Mouse (Mus musculus): ENCODE measurements around the gene Unc119. TPM values are rescaled to one million over a fixed set of nuclear protein-coding genes. Genes with fewer than 3 reads are reported as not detected.
A peak's percentile ranks its signal among the peaks of the same experiment; 100 is the strongest.

The Unc119 gene
- polyA plus RNA-seq, 1 experiment from 2014 or later = 27.5 TPM

- Histone ChIP-seq H3K36me3 (ENCODE audit: control insufficient read depth, insufficient read depth, low read length) (peaks cover 15% of the 10 kb centered on the region; the same call in 1 of the 2 replicates), H3K27me3 (ENCODE audit: control insufficient read depth, insufficient read depth, low read length) (no peaks in the 10 kb centered on the region), H3K4me1 (ENCODE audit: control insufficient read depth, insufficient read depth, low read length) (peaks cover 13% of the 10 kb centered on the region; the same call in 1 of the 2 replicates), H3K4me2 (ENCODE audit: low read depth, low read length) (peak overlapping the region; percentile 43; the same call in 1 of the 2 replicates), H3K9ac (ENCODE audit: low read length) (no peak overlapping the region), H3K4me3 (replicated peaks; ENCODE audit: low read length) (no peak overlapping the region), H3K27ac (ENCODE audit: low read length) (peak overlapping the region; percentile 74), H3K9me3 (replicated peaks; ENCODE audit: control insufficient read depth, low read length) (no peaks in the 10 kb centered on the region)
- ATAC-seq (ENCODE audit: insufficient read depth, low FRiP score) = no peak
- 38% methylated on average over 2 of the region's 2 CpGs for WGBS
These were observed 21.0 kb upstream of the Unc119 start for GRCm38 (mm10) chr11:78322076-78322831.

- ATAC-seq (ENCODE audit: insufficient read depth, low FRiP score) = peak; percentile 97
These were observed 20.4 kb upstream of the Unc119 start, which contains the start of gene Aldoc for GRCm38 (mm10) chr11:78322860-78323259. TSS of gene Aldoc (plus strand) at chr11:78322968.

DNA sequence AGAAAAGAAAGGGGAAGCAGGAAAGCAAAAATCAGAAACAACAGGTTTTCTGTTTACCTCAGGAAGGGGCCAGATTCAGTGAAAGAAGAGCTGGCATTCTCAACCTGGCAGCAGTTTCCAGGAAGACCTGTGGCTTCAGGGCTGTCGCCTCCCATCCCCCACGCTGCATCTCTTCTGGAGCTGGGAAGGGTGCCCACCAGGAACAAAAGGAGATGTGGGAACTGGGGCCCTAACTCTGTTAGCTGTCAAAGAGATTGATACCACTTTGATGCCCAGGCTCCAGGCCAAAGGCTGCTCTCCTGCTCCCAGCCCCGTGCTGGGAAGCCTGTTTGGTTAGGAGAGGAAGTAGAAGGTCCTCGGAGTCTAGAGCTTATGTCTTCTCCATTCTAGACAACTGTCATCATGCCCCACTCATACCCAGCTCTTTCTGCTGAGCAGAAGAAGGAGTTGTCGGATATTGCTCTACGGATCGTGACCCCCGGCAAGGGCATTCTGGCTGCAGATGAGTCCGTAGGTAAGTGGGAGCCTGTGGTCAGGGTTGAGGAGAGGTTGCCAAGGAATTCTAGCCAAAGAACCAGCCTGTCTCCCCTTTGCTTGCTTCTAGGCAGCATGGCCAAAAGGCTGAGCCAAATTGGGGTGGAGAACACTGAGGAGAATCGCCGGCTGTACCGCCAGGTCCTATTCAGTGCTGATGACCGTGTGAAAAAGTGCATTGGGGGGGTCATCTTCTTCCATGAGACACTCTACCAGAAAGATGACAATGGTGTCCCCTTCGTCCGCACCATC lies 19.1 kb upstream of the Unc119 start:
- ATAC-seq (ENCODE audit: insufficient read depth, low FRiP score) = no peak
- no peaks in the 10 kb centered on the region for H3K9me3 ChIP-seq (replicated peaks; ENCODE audit: control insufficient read depth, low read length)
- peaks cover 9% of the 10 kb centered on the region; the same call in 1 of the 2 replicates for H3K36me3 ChIP-seq (ENCODE audit: control insufficient read depth, insufficient read depth, low read length)
- no peaks in the 10 kb centered on the region for H3K27me3 ChIP-seq (ENCODE audit: control insufficient read depth, insufficient read depth, low read length)
- H3K9ac ChIP-seq (ENCODE audit: low read length) = no peak overlapping the region
- WGBS = 79% methylated on average over 15 of the region's 15 CpGs
- no peak overlapping the region for H3K4me3 ChIP-seq (replicated peaks; ENCODE audit: low read length)
- peaks cover 18% of the 10 kb centered on the region for H3K4me1 ChIP-seq (ENCODE audit: control insufficient read depth, insufficient read depth, low read length)
- H3K27ac ChIP-seq (ENCODE audit: low read length) = no peak overlapping the region
- H3K4me2 ChIP-seq (ENCODE audit: low read depth, low read length) = no peak overlapping the region

More at GRCm38 (mm10) chr11:78322860-78323259, 20.4 kb upstream of the Unc119 start, which contains the start of gene Aldoc:
- H3K4me2 ChIP-seq (ENCODE audit: low read depth, low read length) = peak within 1 kb of the TSS; percentile 43
- peaks cover 15% of the 10 kb centered on the region; the same call in 1 of the 2 replicates for H3K36me3 ChIP-seq (ENCODE audit: control insufficient read depth, insufficient read depth, low read length)
- H3K4me3 ChIP-seq (replicated peaks; ENCODE audit: low read length) = peak within 1 kb of the TSS; percentile 26
- 6% methylated on average over 15 of the region's 15 CpGs for WGBS
- H3K9me3 ChIP-seq (replicated peaks; ENCODE audit: control insufficient read depth, low read length) = no peaks in the 10 kb centered on the region
- H3K27me3 ChIP-seq (ENCODE audit: control insufficient read depth, insufficient read depth, low read length) = no peaks in the 10 kb centered on the region
- peak within 1 kb of the TSS; percentile 74 for H3K27ac ChIP-seq (ENCODE audit: low read length)
- peak within 1 kb of the TSS; percentile 40; the same call in 1 of the 2 replicates for H3K9ac ChIP-seq (ENCODE audit: low read length)
- H3K4me1 ChIP-seq (ENCODE audit: control insufficient read depth, insufficient read depth, low read length) = peaks cover 13% of the 10 kb centered on the region; the same call in 1 of the 2 replicates

- no peak overlapping the region for H3K27ac ChIP-seq (ENCODE audit: low read length)
- 89% methylated on average over 12 of the region's 12 CpGs for WGBS
- no peaks in the 10 kb centered on the region for H3K9me3 ChIP-seq (replicated peaks; ENCODE audit: control insufficient read depth, low read length)
- H3K9ac ChIP-seq (ENCODE audit: low read length) = no peak overlapping the region
- peaks cover 19% of the 10 kb centered on the region for H3K4me1 ChIP-seq (ENCODE audit: control insufficient read depth, insufficient read depth, low read length)
- H3K4me3 ChIP-seq (replicated peaks; ENCODE audit: low read length) = no peak overlapping the region
- no peak overlapping the region for H3K4me2 ChIP-seq (ENCODE audit: low read depth, low read length)
- H3K36me3 ChIP-seq (ENCODE audit: control insufficient read depth, insufficient read depth, low read length) = 0 out of 2 replicates have a peak, but pooled peaks cover 5% of the 10 kb centered on the region
- H3K27me3 ChIP-seq (ENCODE audit: control insufficient read depth, insufficient read depth, low read length) = no peaks in the 10 kb centered on the region
- no peak for ATAC-seq (ENCODE audit: insufficient read depth, low FRiP score)
These were observed 18.3 kb upstream of the Unc119 start for GRCm38 (mm10) chr11:78324965-78325364.

DNA sequence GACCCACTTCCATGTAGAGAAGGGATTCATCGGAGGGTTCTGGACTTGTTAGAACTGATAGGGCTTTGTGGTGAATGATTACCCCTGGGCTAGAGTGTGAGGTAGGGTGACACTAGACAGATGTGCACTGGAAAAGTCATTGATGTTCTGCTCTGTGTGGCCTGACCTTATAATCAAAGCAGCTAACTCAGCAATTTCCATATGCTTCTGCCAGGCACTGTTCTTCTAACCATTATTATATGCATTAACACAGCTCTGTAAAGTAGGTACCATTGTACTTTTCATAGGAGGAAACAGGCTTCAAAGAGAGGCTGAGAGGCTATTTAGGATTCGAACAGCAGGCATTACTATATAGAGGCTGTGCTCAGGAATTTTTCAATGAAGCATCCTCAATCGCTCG lies 16.1 kb upstream of the Unc119 start:
- H3K4me3 ChIP-seq (replicated peaks; ENCODE audit: low read length) = no peak overlapping the region
- no peaks in the 10 kb centered on the region for H3K27me3 ChIP-seq (ENCODE audit: control insufficient read depth, insufficient read depth, low read length)
- H3K36me3 ChIP-seq (ENCODE audit: control insufficient read depth, insufficient read depth, low read length) = no peaks in the 10 kb centered on the region
- H3K4me2 ChIP-seq (ENCODE audit: low read depth, low read length) = no peak overlapping the region
- 95% methylated on average over 4 of the region's 4 CpGs for WGBS
- H3K9ac ChIP-seq (ENCODE audit: low read length) = no peak overlapping the region
- no peaks in the 10 kb centered on the region for H3K9me3 ChIP-seq (replicated peaks; ENCODE audit: control insufficient read depth, low read length)
- peaks cover 17% of the 10 kb centered on the region for H3K4me1 ChIP-seq (ENCODE audit: control insufficient read depth, insufficient read depth, low read length)
- H3K27ac ChIP-seq (ENCODE audit: low read length) = no peak overlapping the region
- ATAC-seq (ENCODE audit: insufficient read depth, low FRiP score) = no peak

DNA sequence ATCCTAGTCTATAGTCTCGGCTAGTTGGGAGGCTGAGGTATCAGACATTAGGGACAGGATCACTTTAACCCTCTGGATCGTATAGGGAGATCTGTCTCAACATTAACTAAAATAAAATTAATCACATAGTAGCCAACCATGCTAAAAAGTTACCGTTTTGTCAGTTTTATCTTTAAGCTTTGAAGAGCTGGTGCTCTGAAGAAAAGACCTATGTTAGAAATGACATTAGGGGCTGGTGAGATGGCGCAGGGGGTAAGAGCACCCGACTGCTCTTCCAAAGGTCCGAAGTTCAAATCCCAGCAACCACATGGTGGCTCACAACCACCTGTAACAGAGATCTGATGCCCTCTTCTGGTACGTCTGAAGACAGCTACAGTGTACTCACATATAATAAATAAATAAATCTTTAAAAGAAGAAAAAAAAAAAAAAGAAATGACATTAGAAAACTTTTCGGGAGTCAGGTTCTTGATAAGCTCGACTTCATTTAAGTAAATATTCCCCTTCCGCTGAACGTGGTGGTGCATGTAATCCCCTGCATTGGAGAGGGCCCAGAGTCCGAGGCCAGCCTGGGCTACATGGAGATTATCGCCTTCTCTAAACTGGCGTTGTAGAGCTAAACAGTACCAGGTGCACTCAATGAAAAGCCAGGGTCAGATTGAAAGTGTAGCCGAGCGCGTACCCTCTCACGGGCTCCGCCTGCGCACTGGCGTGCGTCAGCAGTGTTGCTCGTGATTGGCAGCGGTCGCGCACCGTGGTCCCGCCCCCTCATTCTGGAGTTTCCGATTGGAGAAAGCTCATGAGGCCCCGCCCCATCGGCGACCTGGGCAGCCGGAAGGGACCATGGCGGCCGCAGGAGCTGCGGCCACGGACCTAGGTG lies 15.4 kb upstream of the Unc119 start, which contains the start of gene Pigs:
Pigs (plus strand) TSS at position 782 of the 878 bp plus-strand sequence.
- peak within 1 kb of the TSS; percentile 60 for H3K4me3 ChIP-seq (replicated peaks; ENCODE audit: low read length)
- peak; percentile 96 for ATAC-seq (ENCODE audit: insufficient read depth, low FRiP score)
- peak within 1 kb of the TSS; percentile 64 for H3K27ac ChIP-seq (ENCODE audit: low read length)
- H3K36me3 ChIP-seq (ENCODE audit: control insufficient read depth, insufficient read depth, low read length) = no peaks in the 10 kb centered on the region
- WGBS = 11% methylated on average over 37 of the region's 37 CpGs
- no peaks in the 10 kb centered on the region for H3K27me3 ChIP-seq (ENCODE audit: control insufficient read depth, insufficient read depth, low read length)
- H3K4me2 ChIP-seq (ENCODE audit: low read depth, low read length) = peak within 1 kb of the TSS; percentile 87
- peaks cover 10% of the 10 kb centered on the region for H3K4me1 ChIP-seq (ENCODE audit: control insufficient read depth, insufficient read depth, low read length)
- H3K9ac ChIP-seq (ENCODE audit: low read length) = peak within 1 kb of the TSS; percentile 82
- no peaks in the 10 kb centered on the region for H3K9me3 ChIP-seq (replicated peaks; ENCODE audit: control insufficient read depth, low read length)

DNA sequence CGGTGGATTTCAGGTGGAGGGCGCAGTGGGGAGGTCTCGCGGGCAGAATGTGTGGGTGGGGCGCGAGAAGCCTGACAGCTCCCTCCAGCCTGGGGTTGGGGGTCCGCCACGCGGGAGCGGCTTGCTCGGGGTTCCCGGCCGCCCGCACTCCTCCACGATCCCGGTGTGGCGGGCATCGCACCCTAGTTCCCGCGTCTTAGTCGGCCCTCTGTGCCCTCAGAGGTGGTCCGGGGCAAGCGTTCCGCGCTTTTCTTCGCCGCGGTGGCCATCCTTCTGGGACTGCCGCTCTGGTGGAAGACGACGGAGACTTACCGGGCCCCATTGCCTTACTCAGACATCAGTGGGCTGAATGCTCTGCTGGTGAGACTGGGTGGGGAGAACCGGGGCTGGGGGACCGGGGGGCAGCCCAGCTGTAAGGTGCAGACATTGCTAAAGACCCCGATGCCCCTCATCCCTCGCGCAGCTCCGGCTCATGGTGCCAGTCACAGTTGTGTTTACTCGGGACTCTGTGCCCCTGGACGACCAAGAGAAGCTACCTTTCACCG lies 14.7 kb upstream of the Unc119 start:
- Histone ChIP-seq H3K4me3 (replicated peaks; ENCODE audit: low read length) (peak overlapping the region; percentile 60), H3K9me3 (replicated peaks; ENCODE audit: control insufficient read depth, low read length) (no peaks in the 10 kb centered on the region), H3K27me3 (ENCODE audit: control insufficient read depth, insufficient read depth, low read length) (no peaks in the 10 kb centered on the region), H3K4me1 (ENCODE audit: control insufficient read depth, insufficient read depth, low read length) (peaks cover 7% of the 10 kb centered on the region), H3K36me3 (ENCODE audit: control insufficient read depth, insufficient read depth, low read length) (no peaks in the 10 kb centered on the region), H3K27ac (ENCODE audit: low read length) (no peak overlapping the region), H3K4me2 (ENCODE audit: low read depth, low read length) (peak overlapping the region; percentile 87), H3K9ac (ENCODE audit: low read length) (peak overlapping the region; percentile 82)
- WGBS = 1% methylated on average over 41 of the region's 41 CpGs
- ATAC-seq (ENCODE audit: insufficient read depth, low FRiP score) = peak; percentile 11; the same call in 1 of the 2 replicates

DNA sequence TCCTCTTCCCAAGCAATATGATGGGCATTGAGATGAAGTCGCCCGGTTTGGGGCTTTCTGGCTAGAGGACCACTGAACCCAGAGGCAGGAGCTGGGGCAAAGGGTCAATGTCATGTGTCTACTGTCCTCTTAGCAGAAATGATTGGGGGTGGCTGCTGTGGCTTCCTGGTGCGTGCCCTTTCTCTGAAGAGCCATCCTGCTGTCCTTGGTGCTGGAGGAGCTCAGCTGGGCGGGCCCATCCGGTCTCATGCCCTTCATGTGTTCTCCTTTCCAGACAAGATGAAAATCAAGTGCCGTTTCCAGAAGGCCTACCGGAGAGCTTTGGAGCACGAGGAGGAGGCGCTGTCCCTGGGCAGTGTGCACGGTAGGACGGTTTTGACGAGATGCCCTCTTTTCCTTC lies 10.6 kb upstream of the Unc119 start:
- Histone ChIP-seq H3K4me2 (ENCODE audit: low read depth, low read length) (no peak overlapping the region), H3K27ac (ENCODE audit: low read length) (no peak overlapping the region), H3K9ac (ENCODE audit: low read length) (no peak overlapping the region), H3K36me3 (ENCODE audit: control insufficient read depth, insufficient read depth, low read length) (peaks cover 10% of the 10 kb centered on the region), H3K27me3 (ENCODE audit: control insufficient read depth, insufficient read depth, low read length) (no peaks in the 10 kb centered on the region), H3K4me3 (replicated peaks; ENCODE audit: low read length) (no peak overlapping the region), H3K4me1 (ENCODE audit: control insufficient read depth, insufficient read depth, low read length) (peaks cover 7% of the 10 kb centered on the region), H3K9me3 (replicated peaks; ENCODE audit: control insufficient read depth, low read length) (no peaks in the 10 kb centered on the region)
- no peak for ATAC-seq (ENCODE audit: insufficient read depth, low FRiP score)
- 96% methylated on average over 12 of the region's 12 CpGs for WGBS

All from stomach, embryonic 16.5 days (tissue).